Mouse (Mus musculus) thymus, adult 18-20 months (tissue): ENCODE measurements around the gene Prtg.

Source experiments
- DNase-seq, 2 experiments: peaks; one replicate each; pipeline ENCODE4 v3.0.0; 2022; ENCODE audit warnings: mixed read lengths in 2 of 2

The Prtg gene

DNA sequence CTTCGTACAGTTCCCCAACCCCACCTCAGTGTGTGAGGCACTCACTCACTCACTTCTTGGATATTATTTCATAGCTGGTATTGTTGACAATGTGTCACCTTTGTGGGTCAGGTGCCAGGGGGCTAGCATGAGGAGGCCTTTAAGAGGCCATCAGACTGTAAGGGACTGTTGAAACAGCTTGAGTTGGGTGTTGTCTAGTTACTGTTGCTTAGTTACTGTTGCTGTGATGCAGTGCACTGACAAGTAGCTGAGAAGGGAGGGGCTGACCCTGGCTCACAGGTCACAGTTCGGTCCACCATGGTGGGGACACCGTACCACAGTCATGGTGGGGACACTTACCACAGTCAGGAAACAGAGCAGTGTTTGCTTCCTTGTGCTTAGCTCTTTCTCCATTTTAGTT is 116.4 kb downstream of the Prtg start:
- DNase-seq: no peak

DNA sequence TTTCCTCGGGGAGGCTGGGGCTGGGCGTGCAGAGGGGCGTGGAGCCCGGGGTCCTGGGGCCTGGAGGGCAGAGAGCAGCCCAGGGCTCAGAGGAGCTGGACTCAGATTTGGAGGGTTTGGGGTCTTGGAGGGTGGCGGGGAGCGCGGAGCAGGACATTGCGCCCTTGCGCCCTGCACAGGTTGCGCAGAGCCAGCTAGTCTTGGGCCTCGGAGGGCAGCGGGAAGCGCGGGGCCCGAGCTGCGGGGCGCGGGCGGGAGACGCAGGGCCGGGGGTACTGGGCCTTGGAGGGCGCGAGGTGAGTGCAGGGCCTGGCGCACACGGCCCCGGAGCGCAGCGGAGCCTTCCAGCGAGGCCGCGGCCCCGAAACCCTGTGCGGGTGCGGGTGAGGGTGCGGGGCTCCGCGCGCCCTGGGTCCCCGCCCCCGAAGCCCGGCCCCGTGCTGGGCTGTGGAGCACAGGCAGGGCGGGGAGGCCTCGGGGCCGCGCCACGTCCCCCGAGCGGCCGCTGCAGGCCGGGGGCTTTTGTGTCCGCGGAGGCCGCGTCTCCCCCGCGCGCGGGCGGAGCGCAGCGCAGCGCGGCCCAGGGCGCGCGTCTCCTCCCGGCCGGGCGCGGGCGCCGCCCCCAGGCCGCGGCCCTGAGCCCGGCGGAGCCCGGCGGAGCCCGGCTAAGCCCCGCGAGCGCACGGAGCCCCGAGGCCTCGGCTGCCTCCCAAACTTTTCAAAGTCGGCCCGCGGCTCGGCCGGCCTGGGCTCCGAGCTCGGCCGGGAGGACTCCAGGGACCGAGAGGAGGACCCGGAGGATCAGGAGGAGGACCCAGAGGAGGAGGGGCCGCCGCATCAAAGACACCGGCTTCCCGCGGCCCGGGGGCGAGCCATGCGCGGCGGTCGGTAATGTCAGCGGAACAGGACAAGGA is 118.6 kb downstream of the Prtg start, which contains the start of gene Pygo1:
Gene Pygo1, plus strand, starts transcription at position 625 of the 914 bp plus-strand sequence.
- no peak for DNase-seq

DNA sequence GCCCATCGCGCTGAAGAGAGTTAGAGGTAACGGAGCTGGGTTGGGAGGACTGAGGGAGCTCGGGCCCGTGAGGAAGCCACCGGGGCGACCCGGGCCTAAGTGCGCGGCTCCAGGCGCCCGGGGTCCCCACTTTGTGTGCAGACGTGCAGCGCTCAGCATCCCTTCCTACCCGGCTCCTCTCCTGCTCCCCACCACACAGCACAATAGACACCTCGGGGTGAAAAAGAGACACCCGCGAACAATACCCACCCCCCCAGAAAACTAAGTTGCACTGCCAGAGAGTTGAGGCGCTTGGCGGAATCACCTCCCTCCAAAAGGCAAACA is 119.2 kb downstream of the Prtg start:
- no peak for DNase-seq

DNA sequence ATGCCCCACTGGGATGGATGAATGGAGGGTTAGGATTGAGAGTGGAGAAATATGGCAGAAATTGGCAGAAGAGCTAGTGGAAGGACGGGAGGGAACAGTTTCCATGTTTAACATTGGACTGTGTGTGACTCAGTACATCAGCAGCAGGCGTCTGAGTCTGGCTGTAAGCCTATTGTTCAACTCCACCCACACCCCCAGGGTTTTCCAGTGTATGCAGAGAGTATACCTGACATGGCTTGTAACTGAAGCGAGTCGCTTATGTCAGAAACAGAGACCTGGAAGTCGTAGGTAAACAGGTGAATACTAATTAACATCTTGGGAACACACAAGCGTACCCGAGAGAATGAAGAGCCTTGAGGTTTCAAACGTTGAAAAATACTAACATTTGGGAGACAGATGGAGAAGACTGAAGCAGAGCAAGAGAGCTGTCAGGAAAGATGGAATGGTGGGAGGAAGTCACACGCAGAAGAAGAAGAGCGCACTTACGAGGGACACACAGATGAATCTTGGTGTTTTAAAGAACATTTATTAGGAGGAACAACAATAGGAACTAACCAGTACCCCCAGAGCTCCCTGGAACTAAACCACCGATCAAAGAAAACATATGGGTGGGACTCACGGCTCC is 124.6 kb downstream of the Prtg start:
- DNase-seq: no peak

DNA sequence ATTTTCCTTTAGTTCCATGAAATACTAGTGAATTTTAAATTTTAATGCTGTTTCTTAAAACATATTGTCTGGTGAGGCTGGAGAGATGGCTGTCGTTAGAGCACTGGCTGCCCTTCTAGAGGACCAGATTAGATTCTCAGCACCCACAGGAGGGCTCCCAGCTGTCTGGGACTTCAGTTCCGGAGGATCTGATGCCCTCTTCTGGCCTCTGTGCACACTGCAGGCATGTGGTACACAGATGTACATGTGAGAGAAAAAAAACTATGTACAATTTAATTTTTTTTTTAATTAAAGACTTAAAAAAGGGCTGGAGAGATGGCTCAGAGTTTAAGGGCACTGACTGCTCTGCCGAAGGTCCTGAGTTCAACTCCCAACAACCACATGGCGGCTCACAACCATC is 128.6 kb downstream of the Prtg start:
- no peak for DNase-seq

DNA sequence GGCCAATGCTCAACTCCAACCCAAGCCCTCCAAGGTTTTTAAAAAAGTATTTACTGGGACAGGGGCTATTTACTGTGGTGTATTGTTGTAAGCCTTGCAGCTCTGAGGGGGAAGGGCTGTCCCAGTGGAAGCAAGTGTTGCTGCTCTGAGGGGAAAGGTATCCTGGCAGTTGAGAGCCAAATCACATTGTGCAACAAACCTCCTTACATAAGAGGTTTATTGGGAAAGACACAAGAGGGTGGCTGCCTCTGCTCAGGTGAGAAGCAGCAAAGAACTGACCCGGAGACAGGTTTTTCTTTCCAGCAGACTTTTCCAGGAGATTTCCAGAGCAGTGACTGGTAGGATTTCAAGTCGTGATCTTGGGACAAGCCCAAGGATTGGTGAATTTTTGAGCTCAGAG is 129.6 kb downstream of the Prtg start:
- no peak for DNase-seq

DNA sequence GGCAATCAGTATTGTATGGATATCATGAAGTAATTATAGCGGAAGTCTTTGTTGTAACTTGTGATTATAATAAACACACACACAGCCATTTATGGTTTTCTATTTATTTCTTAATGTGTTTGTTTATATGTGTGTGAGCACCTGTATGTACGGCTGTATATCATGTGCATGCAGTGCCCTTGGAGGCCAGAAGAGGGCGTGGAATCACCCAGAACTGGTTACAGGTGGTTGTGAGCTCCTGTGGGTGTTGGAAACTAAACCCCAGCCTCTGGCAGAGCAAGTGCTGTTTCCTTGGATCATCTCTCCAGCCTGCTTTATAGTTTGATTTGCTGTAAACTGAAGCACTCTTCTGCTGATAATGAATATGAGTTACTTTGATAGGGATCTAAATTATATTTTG is 136.8 kb downstream of the Prtg start:
- DNase-seq: no peak

DNA sequence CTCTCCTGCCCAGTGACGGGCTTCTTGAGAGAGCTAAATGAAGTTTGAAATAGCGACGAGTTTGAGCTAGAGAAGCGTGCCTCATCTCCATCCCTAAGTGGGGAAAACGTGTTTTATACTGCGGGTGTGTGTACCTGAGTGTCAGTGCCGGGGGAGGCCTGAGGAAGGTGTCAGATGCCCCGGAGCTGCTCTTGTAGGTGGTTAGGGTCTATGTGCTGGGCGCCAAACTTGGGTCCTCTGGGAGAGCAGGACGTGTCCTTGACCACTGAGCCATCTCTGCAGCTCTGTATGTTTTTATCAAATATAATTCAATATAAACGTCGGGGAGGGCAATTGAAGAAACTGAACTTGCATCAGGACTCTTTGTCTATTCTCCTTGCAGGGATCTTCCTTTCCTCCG is 137.6 kb downstream of the Prtg start:
- no peak for DNase-seq

DNA sequence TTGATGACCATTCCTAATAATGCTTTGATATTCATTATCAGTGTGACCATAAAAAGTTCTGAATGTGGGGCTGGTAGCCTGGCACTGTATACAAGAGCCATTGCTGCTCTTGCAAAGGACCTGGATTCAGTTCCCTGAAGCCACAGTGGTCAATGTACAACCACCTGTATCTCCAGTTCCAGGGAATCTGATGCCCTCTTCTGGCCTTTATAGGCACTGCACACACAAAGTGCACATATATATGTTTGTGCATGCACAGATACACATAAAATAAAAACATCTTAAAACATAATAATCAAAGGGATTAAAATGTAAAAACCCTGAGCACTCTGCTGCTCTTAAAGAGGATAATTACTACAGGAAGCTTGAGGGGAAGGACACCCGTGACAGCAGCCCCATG is 140.3 kb downstream of the Prtg start:
- no peak for DNase-seq

DNA sequence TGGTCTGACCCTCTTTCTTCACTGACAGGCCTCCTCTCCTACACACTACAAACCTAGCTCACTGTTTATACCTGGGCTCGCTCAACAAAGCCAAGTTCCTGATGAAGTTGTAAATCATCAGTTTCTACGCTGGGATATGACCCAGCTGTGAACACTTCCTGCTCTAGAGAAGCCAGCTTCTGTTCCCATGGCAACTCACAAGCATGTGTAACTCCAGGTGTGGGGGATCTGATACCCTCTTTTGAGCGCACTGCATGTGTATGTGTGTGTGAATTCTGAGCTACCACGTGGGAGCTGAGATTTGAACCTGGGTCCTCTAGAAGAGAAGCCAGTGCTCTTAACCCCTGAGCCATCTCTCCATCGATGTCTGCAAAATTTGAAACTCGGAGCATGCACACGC is 142.9 kb downstream of the Prtg start:
- DNase-seq: no peak

DNA sequence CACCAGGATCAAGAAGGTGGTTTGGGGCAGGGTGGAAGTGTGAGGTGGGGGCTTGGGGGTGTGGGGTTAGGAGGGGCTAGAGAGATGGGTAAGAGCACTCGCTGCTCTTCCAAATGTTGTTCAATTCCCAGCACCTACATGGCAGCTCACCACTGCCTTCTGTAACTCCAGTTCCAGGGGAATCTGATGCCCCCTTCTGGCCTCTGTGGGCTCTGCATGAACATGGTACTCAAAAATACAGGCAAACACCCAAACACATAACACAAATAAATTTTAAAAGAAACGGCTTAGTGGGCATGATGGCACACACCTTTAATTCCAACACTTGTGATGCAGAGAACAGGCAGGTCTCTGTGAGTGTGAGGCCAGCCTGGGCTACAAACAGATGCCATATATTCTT is 148.1 kb downstream of the Prtg start:
- no peak for DNase-seq

DNA sequence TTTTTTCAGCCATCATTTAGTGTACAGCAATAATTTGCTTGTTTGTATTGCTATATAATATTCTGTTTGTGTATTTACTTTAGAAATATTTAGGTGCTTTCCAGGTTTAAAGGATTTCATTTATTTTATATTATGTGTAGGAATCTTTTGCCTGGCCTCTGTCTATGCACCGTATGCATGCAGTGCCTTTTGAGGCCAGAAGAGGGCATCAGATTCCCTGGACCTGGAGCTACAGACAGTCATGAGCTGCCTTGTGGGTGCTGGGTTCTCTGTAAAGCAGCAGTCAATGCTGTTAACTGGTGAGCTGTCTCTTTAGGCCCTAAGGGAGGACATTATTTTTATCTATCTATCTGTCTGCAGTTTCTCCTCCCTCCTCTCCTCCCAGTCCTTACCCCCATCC is 148.9 kb downstream of the Prtg start:
- DNase-seq: peak; percentile 10 to 29

DNA sequence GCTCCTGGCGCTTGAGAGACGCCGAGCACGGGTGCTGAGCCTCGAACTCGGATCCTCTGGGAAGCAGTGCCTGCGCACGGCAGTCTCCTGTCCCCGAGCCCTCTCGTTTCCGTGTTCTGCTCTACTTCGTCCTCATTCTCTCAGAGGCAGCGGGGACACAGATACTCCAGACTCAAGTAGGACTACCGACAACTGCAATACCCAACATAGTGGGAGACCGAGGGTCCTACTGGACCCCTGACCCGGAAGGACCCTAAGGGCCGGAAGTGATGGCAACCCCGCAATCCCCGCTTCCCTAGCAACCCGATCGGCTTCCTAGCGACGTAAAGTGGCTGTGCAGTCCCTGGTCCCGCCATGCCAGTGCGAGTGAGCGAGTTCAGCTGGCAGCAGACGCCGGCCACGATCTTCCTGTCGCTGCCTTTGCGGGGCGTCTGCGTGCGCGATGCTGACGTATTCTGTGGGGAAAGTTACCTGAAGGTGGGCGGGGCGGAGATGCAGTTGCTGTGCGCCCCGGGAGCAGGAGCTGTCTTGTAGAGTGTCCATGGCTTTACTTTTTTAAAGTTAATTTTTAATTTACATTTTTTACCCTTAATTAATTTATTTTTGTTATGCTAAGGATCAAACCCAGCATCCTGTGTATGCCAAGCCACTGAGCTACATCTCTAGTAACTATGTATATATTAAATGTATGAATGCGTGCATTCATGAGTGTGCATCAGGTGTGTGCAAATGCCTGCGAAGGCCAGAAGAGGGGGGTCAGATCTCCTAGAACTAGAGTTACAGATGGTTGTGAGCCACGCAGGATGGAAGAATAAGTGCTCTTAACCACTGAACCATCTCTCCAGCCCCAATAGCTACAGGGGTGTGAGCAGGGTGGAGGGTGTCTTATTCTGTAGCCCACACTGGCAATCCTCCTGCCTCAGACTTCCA is 152.1 kb downstream of the Prtg start, which contains the start of the genes Dyx1c1 and Gm44503:
Gene Dyx1c1, plus strand, starts transcription at position 265 of the 930 bp plus-strand sequence.
Gene Gm44503, plus strand, starts transcription at position 332 of the 930 bp plus-strand sequence.
- peak; percentile 61 to 79 for DNase-seq

DNA sequence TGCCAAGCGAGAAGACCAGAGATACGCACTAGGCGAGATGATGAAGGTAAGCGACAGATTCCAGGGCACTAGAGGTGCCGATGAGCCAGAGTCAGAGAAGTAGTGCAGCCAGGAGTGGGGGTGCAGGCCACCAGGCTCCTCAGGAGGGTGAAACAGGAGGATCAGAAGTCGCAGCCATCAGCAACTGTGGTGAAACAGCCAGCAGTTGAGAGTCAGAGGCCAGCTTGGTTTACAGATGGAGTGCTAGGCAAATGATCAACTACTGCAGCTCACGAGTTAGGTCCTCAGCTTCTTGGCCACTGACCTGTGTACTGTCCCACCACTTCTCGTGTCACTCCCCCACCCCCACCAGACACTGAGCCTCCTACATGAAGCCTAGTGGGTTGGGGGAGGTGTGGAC is 154.7 kb downstream of the Prtg start:
- no peak for DNase-seq

DNA sequence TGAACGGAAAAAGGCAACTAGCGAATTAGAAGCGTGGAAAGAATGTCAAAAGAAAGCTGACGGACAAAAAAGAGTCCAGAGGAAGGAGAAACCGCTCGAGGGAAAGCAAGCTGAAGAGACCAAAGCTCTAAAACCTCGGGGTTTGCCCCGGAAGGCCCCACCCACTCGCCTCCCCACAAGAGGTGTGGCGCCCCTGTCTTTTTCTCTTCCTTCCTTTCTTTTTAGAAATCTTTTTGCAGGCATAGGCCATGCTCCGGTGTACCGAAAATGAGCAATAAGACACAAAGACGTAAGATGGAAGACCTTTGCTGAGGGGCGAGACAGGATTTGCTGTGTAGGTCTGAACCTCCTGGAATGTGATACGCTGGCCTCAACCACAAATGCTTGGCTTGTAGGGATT is 155.3 kb downstream of the Prtg start:
- DNase-seq: peak; percentile 41 to 62
